Mouse (Mus musculus) kidney, embryonic 14.5 days (tissue): Measurements from ENCODE around the gene Smpd3. TPM values are rescaled to one million over a fixed set of nuclear protein-coding genes. Genes with fewer than 3 reads are reported as not detected.

Source experiments
- ATAC-seq: fragments of 200-750 bp; cut with Nextera tagmentation; 2 replicates; pipeline ENCODE4 v1.8.0; 2017; ENCODE audit warnings: moderate number of reproducible peaks, mild to moderate bottlenecking, moderate TSS enrichment, moderate library complexity; ENCODE audit not compliant: low FRiP score, low TSS enrichment
- H3K27ac ChIP-seq: fragments of 300-500 bp; sonication (generic); 2 replicates; pipeline ENCODE4 v1.5.1; 2014; ENCODE audit warnings: low read depth, mild to moderate bottlenecking, low read length, moderate library complexity, mixed read lengths
- H3K27me3 ChIP-seq: fragments of 300-500 bp; sonication (generic); 2 replicates; pipeline ENCODE4 v1.6.1; 2014; ENCODE audit warnings: mild to moderate bottlenecking, low read length; ENCODE audit not compliant: control insufficient read depth, insufficient read depth
- H3K36me3 ChIP-seq: fragments of 300-500 bp; sonication (generic); 2 replicates; pipeline ENCODE4 v1.6.1; 2014; ENCODE audit warnings: low read length, mixed read lengths; ENCODE audit not compliant: control insufficient read depth, insufficient read depth
- H3K4me1 ChIP-seq: fragments of 300-500 bp; sonication (generic); 2 replicates; pipeline ENCODE4 v1.6.1; 2014; ENCODE audit warnings: low read length, mixed read lengths; ENCODE audit not compliant: control insufficient read depth, insufficient read depth
- H3K4me2 ChIP-seq: fragments of 300-500 bp; sonication (generic); replicated peaks from 2 replicates; pipeline ENCODE4 v1.6.1; 2014; ENCODE audit warnings: low read depth, mild to moderate bottlenecking, low read length
- H3K4me3 ChIP-seq: fragments of 300-500 bp; sonication (generic); 2 replicates; pipeline ENCODE4 v1.5.1; 2014; ENCODE audit warnings: mild to moderate bottlenecking, low read length
- H3K9ac ChIP-seq: fragments of 300-500 bp; sonication (generic); 2 replicates; pipeline ENCODE4 v1.6.1; 2014; ENCODE audit warnings: low read depth, mild to moderate bottlenecking, low read length, moderate library complexity
- H3K9me3 ChIP-seq: fragments of 300-500 bp; sonication (generic); 2 replicates; pipeline ENCODE4 v1.6.1; 2016; ENCODE audit warnings: low read length; ENCODE audit not compliant: control insufficient read depth
- WGBS: fragments of 180-500 bp; shearing (Covaris S2); extraction: QIAGEN DNeasy Blood & Tissue Kit; methylation state at CpG from one replicate; pipeline ENCODE4 v1.1.7; 2014; 5-methylcytosine and 5-hydroxymethylcytosine counted together
- polyA plus RNA-seq: library from polyadenylated mRNA; unstranded; fragments of >200 nt; fragmentation: Nextera tagmentation; extraction: Ambion mirVana; gene quantifications from 2 replicates; pipeline ENCODE4 v1.2.1, GENCODE M21; 2014

Gene Smpd3
- polyA plus RNA-seq, 1 experiment from 2014 or later, result 0.12 TPM

GRCm38 (mm10) chr8:106210821-106211345 lies 126.9 kb downstream of the Smpd3 start, which contains the start of the genes Slc7a6os and Prmt7:
Gene Slc7a6os, minus strand, starts transcription at chr8:106210935.
Gene Prmt7, plus strand, starts transcription at chr8:106210936.
- Histone ChIP-seq H3K9ac (peak within 1 kb of the TSS; percentile 92), H3K36me3 (peaks cover 36% of the 10 kb centered on the region), H3K27ac (peak within 1 kb of the TSS; percentile 92), H3K4me1 (peaks cover 9% of the 10 kb centered on the region; the same call in 1 of the 2 replicates), H3K4me2 (peak within 1 kb of the TSS; percentile 68), H3K27me3 (no peaks in the 10 kb centered on the region), H3K9me3 (no peaks in the 10 kb centered on the region), H3K4me3 (peak within 1 kb of the TSS; percentile 94)
- WGBS, result under 1% methylated on average over 52 of the region's 52 CpGs
- peak; percentile 99 for ATAC-seq

- WGBS, result under 1% methylated on average over 35 of the region's 35 CpGs
- H3K27me3 ChIP-seq, result no peaks in the 10 kb centered on the region
- H3K4me3 ChIP-seq, result peak overlapping the region; percentile 94
- peak overlapping the region; percentile 92 for H3K27ac ChIP-seq
- peak overlapping the region; percentile 92 for H3K9ac ChIP-seq
- H3K9me3 ChIP-seq, result no peaks in the 10 kb centered on the region
- H3K36me3 ChIP-seq, result peaks cover 36% of the 10 kb centered on the region
- ATAC-seq, result peak; percentile 75
- peak overlapping the region; percentile 68 for H3K4me2 ChIP-seq
- H3K4me1 ChIP-seq, result peaks cover 9% of the 10 kb centered on the region; the same call in 1 of the 2 replicates
Measured at GRCm38 (mm10) chr8:106210035-106210731, 127.6 kb downstream of the Smpd3 start.

Other genes with a start within 250 kb of the Smpd3 start
- gene Esrp2, start 201.0 kb downstream of the Smpd3 start, polyA plus RNA-seq, result 5.6 and 9.1 TPM in 2 replicates
- gene Pla2g15, start 187.6 kb downstream of the Smpd3 start, polyA plus RNA-seq, result 2.7 and 6.6 TPM in 2 replicates
- 87.4 and 90.3 TPM in 2 replicates for gene Slc7a6, start 169.1 kb downstream of the Smpd3 start, polyA plus RNA-seq
- 40.8 and 44.7 TPM in 2 replicates for gene Slc7a6os, start 127.1 kb downstream of the Smpd3 start, polyA plus RNA-seq
- gene Prmt7, start 127.1 kb downstream of the Smpd3 start, polyA plus RNA-seq, result 39.9 and 59.1 TPM in 2 replicates
- 15.9 and 19.5 TPM in 2 replicates for gene Zfp90, start 77.3 kb upstream of the Smpd3 start, polyA plus RNA-seq
- gene 6030452D12Rik, start 162.5 kb upstream of the Smpd3 start, polyA plus RNA-seq, result not detected in 2 replicates
- gene Cdh3, start 172.9 kb upstream of the Smpd3 start, polyA plus RNA-seq, result 18.2 and 21.1 TPM in 2 replicates
- 11.5 and 11.6 TPM in 2 replicates for gene Gm10073, start 235.5 kb upstream of the Smpd3 start, polyA plus RNA-seq